Mouse (Mus musculus): Measurements from ENCODE around the gene Ccdc62.
A peak's percentile ranks its signal among the peaks of the same experiment; 100 is the strongest.

Ccdc62 gene

DNA sequence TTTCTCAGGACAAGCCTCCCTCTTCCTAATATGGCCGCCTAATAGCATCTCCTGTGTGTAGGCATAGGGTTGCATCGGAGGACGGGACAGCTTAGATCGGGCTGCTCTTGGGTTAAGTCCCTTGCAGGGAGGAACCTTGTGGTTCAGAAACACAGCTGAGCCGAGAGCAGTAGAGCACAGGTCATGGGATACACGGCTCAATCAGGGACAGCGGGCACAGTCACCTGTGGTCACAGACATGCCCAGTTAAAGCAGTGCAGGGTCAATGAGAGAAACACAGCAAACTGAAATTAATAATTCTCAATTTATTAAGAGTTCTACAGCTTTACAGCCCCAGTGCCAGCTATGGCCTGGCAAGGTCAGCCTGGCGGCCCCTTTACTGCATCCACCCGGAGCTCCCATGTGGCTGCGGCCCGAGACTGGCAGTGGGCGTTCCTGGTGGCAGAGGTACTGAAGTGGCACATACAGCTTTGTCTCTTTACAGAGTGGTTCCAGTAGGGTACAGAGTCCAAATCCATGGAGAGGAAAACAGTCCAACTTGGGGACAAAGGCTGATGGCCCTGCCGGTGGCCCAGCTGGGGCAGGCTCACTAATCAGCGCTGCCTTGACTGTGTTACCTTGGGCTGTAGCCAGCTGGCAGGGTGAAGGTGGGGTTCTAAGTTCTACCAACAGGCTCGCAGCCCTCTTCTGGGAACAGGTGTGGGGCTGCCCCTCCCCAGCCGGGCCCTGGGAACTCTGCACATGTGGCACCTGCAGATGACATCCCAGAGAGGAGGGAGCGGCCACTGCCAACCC lies 74.1 kb downstream of the Ccdc62 start:
- no peak for DNase-seq

DNA sequence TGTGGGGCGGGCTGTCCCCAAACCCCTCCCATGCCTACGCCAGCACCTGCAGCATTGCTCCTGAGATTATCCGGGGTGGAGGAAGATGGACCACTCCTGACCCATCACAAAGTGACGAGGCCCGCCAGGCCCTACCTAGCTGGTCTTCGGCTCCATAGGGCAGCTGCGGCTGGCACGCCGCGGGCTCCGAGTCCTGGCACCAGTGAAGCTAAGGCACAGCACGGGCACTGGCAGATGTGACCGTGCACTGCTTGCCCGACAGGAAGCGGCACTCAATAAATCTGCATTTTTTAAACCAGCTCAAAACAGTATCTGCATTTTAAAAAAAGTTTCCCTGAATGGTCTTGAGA lies 74.6 kb downstream of the Ccdc62 start:
- no peak for DNase-seq

DNA sequence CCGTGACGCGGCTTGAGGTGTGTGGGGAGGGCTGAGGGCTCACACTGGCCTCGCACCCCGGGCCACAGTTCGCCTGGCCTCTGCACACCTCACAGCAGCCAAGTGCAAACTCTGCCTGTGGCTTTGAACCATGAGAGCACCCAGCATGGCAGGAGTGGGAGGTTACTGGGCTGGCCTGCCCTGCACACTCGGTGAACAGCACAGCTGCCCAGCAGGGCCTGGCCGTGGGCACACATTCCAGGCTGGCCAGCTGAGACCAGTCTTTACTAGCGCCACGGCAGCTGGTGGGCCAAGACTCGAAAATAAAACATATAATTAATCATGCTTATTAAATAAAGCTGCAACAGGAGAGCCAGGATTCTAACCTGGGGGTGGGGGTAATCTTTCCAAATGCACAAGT lies 75.1 kb downstream of the Ccdc62 start:
- no peak for DNase-seq

DNA sequence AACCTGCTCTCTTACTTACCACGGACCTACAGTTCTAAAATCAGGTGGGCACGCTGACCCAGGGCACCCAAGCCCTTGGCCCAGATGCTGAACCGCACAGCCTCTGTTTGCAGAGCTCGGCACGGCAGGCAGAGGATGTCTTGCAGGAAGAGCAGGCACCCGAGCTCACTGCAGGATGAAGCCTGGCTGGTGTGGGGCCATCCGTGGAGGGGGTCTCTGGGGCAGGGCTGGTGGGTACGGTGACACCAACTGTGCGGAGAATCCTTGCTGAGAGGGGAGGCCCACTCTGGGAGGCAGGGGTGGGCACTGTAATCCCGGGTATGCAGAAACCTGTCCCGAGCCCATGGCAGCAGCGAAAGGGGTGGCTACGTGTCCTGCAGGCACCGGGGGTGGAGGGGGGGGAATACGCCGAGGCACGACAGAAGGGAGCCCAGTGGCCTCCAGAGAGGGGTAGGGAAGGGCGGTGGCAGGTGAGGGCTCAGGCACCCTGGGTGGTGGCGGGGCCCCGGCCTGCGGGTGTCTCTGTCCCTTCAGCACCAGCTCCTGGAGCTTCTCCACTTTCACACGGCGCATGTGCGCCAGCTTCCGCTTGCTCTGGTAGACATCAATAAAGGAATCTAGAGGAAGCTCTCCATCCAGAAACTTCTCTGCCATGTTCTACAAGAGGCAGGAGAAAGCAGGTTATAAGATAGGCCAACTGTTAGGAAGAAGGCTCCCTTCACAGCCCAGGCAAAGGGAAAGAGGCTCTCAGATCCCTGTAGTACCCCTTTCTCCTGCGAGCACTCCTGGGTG lies 75.8 kb downstream of the Ccdc62 start:
- DNase-seq, result no peak

DNA sequence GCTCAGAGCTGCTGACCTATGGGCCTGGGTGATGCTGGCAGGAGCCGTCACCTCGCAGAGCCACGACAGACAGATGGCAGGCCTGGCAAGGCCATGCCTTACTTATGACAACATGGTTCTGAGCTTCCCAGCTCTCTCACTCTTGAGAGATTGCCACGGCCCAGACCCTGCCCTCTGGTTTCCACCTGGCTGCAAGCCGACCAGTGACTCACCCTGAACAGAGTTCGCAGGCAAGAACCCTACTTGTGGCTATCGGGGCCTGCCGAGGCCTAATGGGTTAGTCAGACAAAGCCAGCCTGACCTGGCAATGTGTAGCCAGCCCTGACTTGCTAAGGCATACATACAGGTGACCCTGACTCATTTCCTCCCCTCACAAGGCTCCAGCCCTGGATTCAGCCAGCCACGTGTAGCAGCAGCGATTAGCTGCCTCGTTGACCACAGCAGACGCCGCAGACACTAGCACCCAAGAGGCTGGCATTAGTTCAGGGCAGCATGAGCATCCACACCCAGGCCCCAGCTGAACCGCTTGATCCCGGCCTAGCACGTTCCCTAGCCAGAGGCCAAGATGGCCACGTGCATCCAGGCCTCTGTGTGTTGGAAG lies 76.5 kb downstream of the Ccdc62 start:
- DNase-seq, result no peak

- no peak for DNase-seq
Measured at GRCm38 (mm10) chr5:124010077-124010476, 79.6 kb downstream of the Ccdc62 start.

- no peak for DNase-seq
Measured at GRCm38 (mm10) chr5:124010910-124011655, 80.6 kb downstream of the Ccdc62 start.

GRCm38 (mm10) chr5:124011927-124012326 lies 81.4 kb downstream of the Ccdc62 start:
- DNase-seq, result peak in 1 of 2 experiments; percentile 44

DNA sequence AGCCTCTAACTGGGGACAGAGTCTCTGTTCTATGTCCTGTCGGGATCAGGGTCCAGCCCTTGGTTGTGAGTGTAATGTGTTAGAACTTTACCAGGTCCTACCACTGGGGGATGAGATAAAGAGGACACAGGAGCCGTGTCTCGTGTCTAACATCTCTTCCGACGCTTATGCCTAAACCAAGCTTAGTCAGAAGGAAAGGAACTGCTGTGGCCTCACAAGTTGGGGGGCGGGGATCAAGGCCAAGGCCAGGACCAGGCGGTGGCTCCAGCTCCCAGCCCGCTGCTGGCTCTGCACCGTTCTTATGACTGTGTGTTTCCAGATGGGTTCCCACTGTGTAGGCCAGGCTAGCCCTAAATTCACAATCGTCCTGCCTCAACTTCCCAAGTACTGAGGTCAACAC lies 82.4 kb downstream of the Ccdc62 start:
- no peak for DNase-seq

GRCm38 (mm10) chr5:124013747-124014146 lies 83.3 kb downstream of the Ccdc62 start:
- DNase-seq, result no peak

GRCm38 (mm10) chr5:124014180-124014579 lies 83.7 kb downstream of the Ccdc62 start:
- no peak for DNase-seq

DNA sequence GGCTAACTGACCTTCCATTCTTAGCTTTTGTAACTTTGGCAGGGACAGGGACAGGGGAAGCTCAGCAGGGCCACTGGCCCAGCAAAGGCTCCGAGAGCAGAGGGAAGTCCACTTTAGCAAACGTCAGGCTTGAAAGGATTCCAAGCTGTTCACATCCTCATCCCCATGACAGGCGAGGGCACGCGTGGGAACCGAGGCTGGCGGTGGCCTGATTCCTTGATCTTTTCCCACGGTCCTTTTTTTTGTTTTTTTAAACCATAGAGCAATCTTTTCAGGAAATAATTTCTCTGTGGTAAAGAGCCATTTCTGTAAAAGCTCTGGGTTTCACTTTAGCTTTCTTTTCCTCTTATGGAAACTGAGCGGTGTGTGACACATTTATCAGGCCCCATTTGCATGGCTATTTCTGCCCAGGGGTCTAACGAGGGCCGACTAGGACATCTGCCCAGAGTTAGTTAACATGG lies 84.3 kb downstream of the Ccdc62 start:
- DNase-seq, result peak in 1 of 2 experiments; percentile 41

GRCm38 (mm10) chr5:124015727-124016126 lies 85.2 kb downstream of the Ccdc62 start:
- DNase-seq, result no peak

DNA sequence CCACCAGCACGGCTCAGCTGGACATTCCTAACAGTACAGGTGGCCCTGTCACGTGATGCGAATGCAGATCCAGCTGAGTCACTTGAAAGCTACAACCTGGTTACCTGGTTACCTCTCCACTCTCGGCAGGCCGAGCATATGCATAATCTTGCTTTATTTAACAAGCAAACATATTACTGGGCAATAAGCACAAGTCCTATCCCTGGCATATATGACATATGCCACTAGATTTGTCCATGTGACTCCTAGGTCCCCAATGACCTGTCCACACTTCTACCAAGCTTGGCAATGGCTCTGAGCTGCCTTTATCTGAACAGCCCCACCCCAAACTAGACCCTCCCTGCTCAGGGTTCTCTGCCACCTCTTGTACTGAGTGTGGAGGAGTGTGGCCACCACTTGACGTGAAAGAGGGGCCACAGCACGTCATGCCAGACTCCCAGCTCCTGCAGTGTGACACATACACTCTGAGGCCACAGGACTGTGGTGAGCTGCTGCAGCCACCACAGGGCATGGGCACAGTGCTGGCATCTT lies 85.9 kb downstream of the Ccdc62 start:
- DNase-seq, result no peak

- DNase-seq, result no peak
Measured at GRCm38 (mm10) chr5:124017941-124018340, 87.5 kb downstream of the Ccdc62 start.

- no peak for DNase-seq
Measured at GRCm38 (mm10) chr5:124018651-124019050, 88.2 kb downstream of the Ccdc62 start.
